Mouse (Mus musculus) myocyte (in vitro differentiated cells): Measurements from ENCODE around the gene Mast2. TPM values are rescaled to one million over a fixed set of nuclear protein-coding genes. Genes with fewer than 3 reads are reported as not detected.

Experiments
- H3K27me3 ChIP-seq: one replicate; pipeline ENCODE4 v1.6.1; 2011; ENCODE audit not compliant: control insufficient read depth, insufficient read depth, insufficient read length
- H3K36me3 ChIP-seq: one replicate; pipeline ENCODE4 v1.6.1; 2011; ENCODE audit not compliant: control insufficient read depth, insufficient read depth
- H3K4me2 ChIP-seq: one replicate; pipeline ENCODE4 v1.6.1; 2011; ENCODE audit warnings: low read depth, control low read depth
- H3K4me3 ChIP-seq: one replicate; pipeline ENCODE4 v1.5.1; 2011; ENCODE audit warnings: mild to moderate bottlenecking, control low read depth, moderate library complexity
- H3K79me2 ChIP-seq: one replicate; pipeline ENCODE4 v1.6.1; 2011; ENCODE audit not compliant: control insufficient read depth, insufficient read depth
- H3ac ChIP-seq: one replicate; pipeline ENCODE4 v1.6.1; 2011; ENCODE audit not compliant: control insufficient read depth, insufficient read length
- CEBPB ChIP-seq: IDR thresholded peaks from 2 replicates; pipeline ENCODE4 v1.6.1; 2011; ENCODE audit warnings: mild to moderate bottlenecking, moderate library complexity; ENCODE audit not compliant: poor library complexity, insufficient read depth, severe bottlenecking
- E2F4 ChIP-seq: IDR thresholded peaks from one replicate; pipeline ENCODE4 v1.6.1; 2011; ENCODE audit warnings: mild to moderate bottlenecking, control low read depth, moderate library complexity; ENCODE audit not compliant: insufficient read depth
- MAX ChIP-seq: IDR thresholded peaks from one replicate; pipeline ENCODE4 v1.6.1; 2011; ENCODE audit warnings: low read depth, mild to moderate bottlenecking, control low read depth
- MYOD1 ChIP-seq, 3 experiments: IDR thresholded peaks; one replicate each; pipeline ENCODE4 v1.6.1; 2011; ENCODE audit warnings: control low read depth in 2 of 3, low read depth in 2 of 3, mild to moderate bottlenecking in 2 of 3, moderate library complexity in 1 of 3; ENCODE audit not compliant: insufficient read length in 2 of 3, control insufficient read depth in 1 of 3
- MYOG ChIP-seq, 3 experiments: IDR thresholded peaks; one replicate each; pipeline ENCODE4 v1.6.1; 2011; ENCODE audit warnings: control low read depth in 2 of 3, low read depth in 2 of 3, mild to moderate bottlenecking in 2 of 3; ENCODE audit not compliant: insufficient read length in 2 of 3, control insufficient read depth in 1 of 3, insufficient read depth in 1 of 3
- POLR2A ChIP-seq: IDR thresholded peaks from one replicate; pipeline ENCODE4 v1.6.1; 2011; ENCODE audit warnings: low read depth, mild to moderate bottlenecking, control low read depth, moderate library complexity; ENCODE audit not compliant: insufficient read length
- POLR2AphosphoS2 ChIP-seq: IDR thresholded peaks from one replicate; pipeline ENCODE4 v1.6.1; 2011; ENCODE audit warnings: low read depth, control low read depth; ENCODE audit not compliant: insufficient read length
- REST ChIP-seq: IDR thresholded peaks from one replicate; pipeline ENCODE4 v1.6.1; 2011; ENCODE audit warnings: mild to moderate bottlenecking, control low read depth, moderate library complexity; ENCODE audit not compliant: insufficient read depth, insufficient read length
- SRF ChIP-seq: IDR thresholded peaks from one replicate; pipeline ENCODE4 v1.6.1; 2011; ENCODE audit warnings: low read depth; ENCODE audit not compliant: control insufficient read depth, insufficient read length
- TCF12 ChIP-seq: IDR thresholded peaks from one replicate; pipeline ENCODE4 v1.6.1; 2011; ENCODE audit warnings: mild to moderate bottlenecking, control low read depth; ENCODE audit not compliant: poor library complexity, insufficient read depth, severe bottlenecking
- TCF3 ChIP-seq: IDR thresholded peaks from one replicate; pipeline ENCODE4 v1.6.1; 2011; ENCODE audit warnings: low read depth, control low read depth; ENCODE audit not compliant: insufficient read length
- USF1 ChIP-seq: IDR thresholded peaks from one replicate; pipeline ENCODE4 v1.6.1; 2011; ENCODE audit warnings: low read depth, mild to moderate bottlenecking, control low read depth, moderate library complexity
- polyA plus RNA-seq: library from polyadenylated mRNA; unstranded; fragments of >200 nt; fragmentation: generic; extraction: Trizol; gene quantifications from one replicate; pipeline ENCODE4 v1.2.1, GENCODE M21; 2012; ENCODE audit warnings: missing spikeins

Gene Mast2
- 48.9 TPM for polyA plus RNA-seq

DNA sequence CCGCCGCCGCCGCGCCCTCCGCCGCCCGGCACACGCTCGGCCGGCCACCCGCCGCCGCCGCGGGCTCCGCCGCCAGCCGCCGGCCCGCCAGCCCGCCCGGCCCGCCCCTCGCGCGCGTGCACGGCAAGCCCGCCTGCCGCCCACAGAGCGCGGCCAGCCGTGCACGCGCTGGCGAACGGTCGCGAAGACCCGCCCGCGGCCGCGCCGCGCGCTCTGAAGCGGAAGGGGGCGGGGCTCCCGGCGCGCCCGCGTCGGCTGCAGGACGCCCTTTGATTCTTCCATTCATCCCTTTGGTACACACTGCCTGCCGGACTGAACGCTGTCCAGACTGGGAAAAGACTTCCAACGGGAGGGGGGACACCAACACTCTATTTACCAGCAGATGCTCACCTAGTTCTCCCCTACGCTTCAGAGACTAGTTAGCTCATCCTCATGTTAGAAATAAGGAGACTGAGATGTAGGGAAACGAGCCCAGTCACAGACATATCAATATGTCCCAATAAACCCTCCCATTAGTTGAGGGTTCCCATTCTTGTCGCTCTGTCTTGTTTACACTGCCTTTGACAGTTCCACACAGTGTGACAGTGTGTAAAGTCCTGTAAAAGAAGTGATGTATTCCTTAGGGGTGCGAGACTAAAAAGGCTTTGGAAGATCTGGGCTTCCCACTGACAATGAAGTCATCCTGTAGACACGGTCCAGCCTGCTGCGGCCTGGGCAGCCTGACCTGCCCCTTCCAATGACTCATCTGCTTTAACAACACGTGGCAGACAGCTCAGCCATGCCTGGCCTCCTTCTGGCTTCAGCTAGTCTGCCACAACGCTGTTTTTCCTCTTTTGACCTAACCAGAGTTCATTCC lies at the start of gene Mast2:
Gene Mast2, minus strand, starts transcription at position 58 of the 856 bp plus-strand sequence.
- Histone ChIP-seq H3K4me3 (peak within 1 kb of the TSS; percentile 55), H3K4me2 (peak within 1 kb of the TSS; percentile 96), H3ac (peak within 1 kb of the TSS; percentile 93), H3K27me3 (no peaks in the 10 kb centered on the region), H3K36me3 (no peaks in the 10 kb centered on the region), H3K79me2 (peaks cover 40% of the 10 kb centered on the region)
- peak; percentile 45 for TF ChIP-seq E2F4
- no peak for TF ChIP-seq TCF3
- peak in 1 of 3 experiments; percentile 45 for TF ChIP-seq MYOD1 (IDR thresholded peaks at IDR 0.05; ENCODE audit: control insufficient read depth in 1 of 3, insufficient read length in 2 of 3, low read depth in 2 of 3)
- TF ChIP-seq POLR2AphosphoS2 = peak; percentile 32
- no peak for TF ChIP-seq TCF12
- TF ChIP-seq USF1 = peak; percentile 84
- TF ChIP-seq POLR2A = peak; percentile 74
- TF ChIP-seq MAX = peak; percentile 84
- no peak for TF ChIP-seq CEBPB
- no peak for TF ChIP-seq SRF
- no peak for TF ChIP-seq REST
- peak in 1 of 3 experiments; percentile 38 for TF ChIP-seq MYOG (IDR thresholded peaks at IDR 0.05; ENCODE audit: control insufficient read depth in 1 of 3, insufficient read depth in 1 of 3, insufficient read length in 2 of 3, low read depth in 2 of 3)

DNA sequence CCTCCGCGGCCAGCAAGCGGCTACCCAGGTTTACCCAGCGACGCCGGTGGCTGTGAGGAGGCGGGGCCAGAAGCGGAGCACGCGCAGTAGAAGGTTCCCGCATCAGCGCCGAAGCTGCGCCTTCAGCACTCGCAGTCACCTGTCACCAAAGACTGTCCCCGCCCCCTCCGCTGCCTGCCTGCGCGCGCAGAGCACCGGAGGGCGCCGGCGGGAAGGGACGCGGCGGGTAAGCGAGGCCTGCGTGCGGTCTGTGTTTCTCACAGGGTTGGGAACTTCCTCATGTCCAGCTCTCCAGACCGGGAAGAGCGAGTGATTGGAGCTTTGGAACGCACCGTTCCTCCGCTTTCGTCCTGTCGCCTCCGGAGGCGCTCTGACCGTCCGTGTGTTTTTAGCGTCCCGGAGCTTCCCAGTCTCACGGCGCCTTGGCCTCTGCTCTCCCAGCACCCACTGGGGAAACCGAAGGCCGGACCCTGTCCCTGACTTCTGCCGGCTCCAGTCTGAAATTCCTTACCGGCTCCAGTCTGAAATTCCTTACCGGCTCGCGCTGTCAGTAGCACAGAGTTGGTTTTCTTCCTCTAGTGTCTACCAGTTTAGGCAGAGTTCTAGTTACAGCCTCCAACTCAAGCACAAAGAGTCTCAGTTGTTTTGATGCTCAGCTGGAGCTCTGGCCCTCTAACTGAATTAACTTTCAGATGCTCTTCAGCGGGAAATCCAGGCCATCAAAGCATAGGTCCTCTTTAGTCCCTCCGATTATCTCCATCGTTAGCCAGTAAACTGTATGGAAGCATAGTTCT lies 43.6 kb upstream of the Mast2 start, which contains the start of gene Ipp:
Gene Ipp, plus strand, starts transcription at position 125 of the 794 bp plus-strand sequence.
- peak; percentile 35 for TF ChIP-seq SRF
- peak; percentile 93 for TF ChIP-seq POLR2AphosphoS2
- peak; percentile 1 to 83 (median 60) for TF ChIP-seq MYOG (IDR thresholded peaks at IDR 0.05; ENCODE audit: control insufficient read depth in 1 of 3, insufficient read depth in 1 of 3, insufficient read length in 2 of 3, low read depth in 2 of 3)
- TF ChIP-seq E2F4 = peak; percentile 53
- peak; percentile 90 for TF ChIP-seq POLR2A
- peak in 2 of 3 experiments; percentile 74 to 91 for TF ChIP-seq MYOD1 (IDR thresholded peaks at IDR 0.05; ENCODE audit: control insufficient read depth in 1 of 3, insufficient read length in 2 of 3, low read depth in 2 of 3)
- TF ChIP-seq USF1 = no peak
- TF ChIP-seq TCF12 = no peak

GRCm38 (mm10) chr4:116506886-116507424 lies 43.0 kb upstream of the Mast2 start:
- H3K79me2 ChIP-seq = no peaks in the 10 kb centered on the region
- H3K4me2 ChIP-seq = peak overlapping the region; percentile 97
- TF ChIP-seq USF1 = peak; percentile 15
- no peak for TF ChIP-seq MYOD1 (IDR thresholded peaks at IDR 0.05; ENCODE audit: control insufficient read depth in 1 of 3, insufficient read length in 2 of 3, low read depth in 2 of 3)
- TF ChIP-seq SRF = no peak
- no peak for TF ChIP-seq MYOG (IDR thresholded peaks at IDR 0.05; ENCODE audit: control insufficient read depth in 1 of 3, insufficient read depth in 1 of 3, insufficient read length in 2 of 3, low read depth in 2 of 3)
- TF ChIP-seq MAX = no peak
- H3ac ChIP-seq = peak overlapping the region; percentile 16
- H3K27me3 ChIP-seq = no peaks in the 10 kb centered on the region
- H3K36me3 ChIP-seq = no peaks in the 10 kb centered on the region
- H3K4me3 ChIP-seq = peak overlapping the region; percentile 51

More for the DNA sequence above, 43.6 kb upstream of the Mast2 start, which contains the start of gene Ipp:
- Histone ChIP-seq H3K4me3 (peak within 1 kb of the TSS; percentile 51), H3K4me2 (peak within 1 kb of the TSS; percentile 97), H3ac (peak within 1 kb of the TSS; percentile 16), H3K27me3 (no peaks in the 10 kb centered on the region), H3K36me3 (no peaks in the 10 kb centered on the region), H3K79me2 (no peaks in the 10 kb centered on the region)

DNA sequence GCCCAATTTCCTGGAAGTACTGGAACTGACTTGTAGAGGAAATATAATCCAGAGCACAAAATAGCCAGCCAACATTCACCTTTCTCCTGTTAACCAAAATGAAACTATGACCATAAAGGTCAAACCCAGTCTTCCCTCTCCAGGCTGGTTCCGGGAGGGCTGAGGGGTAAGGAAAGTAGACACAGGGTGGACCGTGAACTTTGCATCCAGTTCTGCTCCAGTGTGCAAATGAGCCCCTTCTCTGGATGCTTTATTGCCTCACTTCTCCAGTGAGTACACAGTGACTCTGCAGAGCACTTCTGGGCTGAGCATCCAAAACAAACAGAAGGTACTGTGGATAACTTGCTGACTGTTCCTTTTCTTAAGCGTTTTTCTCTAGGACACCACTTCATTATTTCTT lies 36.0 kb upstream of the Mast2 start:
- Histone ChIP-seq H3K79me2 (no peaks in the 10 kb centered on the region), H3K36me3 (no peaks in the 10 kb centered on the region), H3K4me3 (no peak overlapping the region), H3K4me2 (no peak overlapping the region), H3ac (no peak overlapping the region), H3K27me3 (no peaks in the 10 kb centered on the region)
- TF ChIP-seq MAX (no peak), POLR2AphosphoS2 (no peak), MYOG (IDR thresholded peaks at IDR 0.05; ENCODE audit: control insufficient read depth in 1 of 3, insufficient read depth in 1 of 3, insufficient read length in 2 of 3, low read depth in 2 of 3) (no peak), USF1 (no peak), CEBPB (no peak), POLR2A (no peak), REST (no peak), MYOD1 (IDR thresholded peaks at IDR 0.05; ENCODE audit: control insufficient read depth in 1 of 3, insufficient read length in 2 of 3, low read depth in 2 of 3) (no peak), E2F4 (no peak), TCF3 (no peak), TCF12 (no peak), SRF (no peak)
